Mouse (Mus musculus) heart, adult 2 months (tissue): Measurements from ENCODE around the gene Kif13a. TPM values are rescaled to one million over a fixed set of nuclear protein-coding genes. Genes with fewer than 3 reads are reported as not detected.
A peak's percentile ranks its signal among the peaks of the same experiment; 100 is the strongest.

Experiments
- DNase-seq, 2 experiments: peaks; one replicate each; pipeline ENCODE4 v3.0.0; 2021
- H3K27ac ChIP-seq: fragments of 200-600 bp; 2 replicates; pipeline ENCODE4 v1.8.1; 2022
- H3K27me3 ChIP-seq: fragments of 200-500 bp; 2 replicates; pipeline ENCODE4 v1.6.1; 2012; ENCODE audit warnings: mild to moderate bottlenecking, low read length, inconsistent platforms, mixed read lengths; ENCODE audit not compliant: control insufficient read depth, insufficient read depth
- H3K36me3 ChIP-seq: fragments of 200-500 bp; 2 replicates; pipeline ENCODE4 v1.6.1; 2012; ENCODE audit warnings: low read length, inconsistent platforms; ENCODE audit not compliant: control insufficient read depth, insufficient read depth
- H3K4me1 ChIP-seq: fragments of 200-500 bp; 2 replicates; pipeline ENCODE4 v1.6.1; 2011; ENCODE audit warnings: low read length; ENCODE audit not compliant: control insufficient read depth, insufficient read depth
- H3K4me3 ChIP-seq: fragments of 200-600 bp; 2 replicates; pipeline ENCODE4 v1.8.1; 2022
- H3K79me2 ChIP-seq: fragments of 200-500 bp; replicated peaks from 2 replicates; pipeline ENCODE4 v1.6.1; 2012; ENCODE audit warnings: mild to moderate bottlenecking, inconsistent platforms, low read length, moderate library complexity, mixed read lengths; ENCODE audit not compliant: control insufficient read depth, insufficient read depth
- H3K9ac ChIP-seq: fragments of 200-500 bp; 2 replicates; pipeline ENCODE4 v1.6.1; 2012; ENCODE audit warnings: low read depth, mild to moderate bottlenecking, control low read depth, inconsistent platforms, low read length, mixed read lengths
- CTCF ChIP-seq: fragments of 200-600 bp; IDR thresholded peaks from 2 replicates; pipeline ENCODE4 v1.8.1; 2022; ENCODE audit warnings: antibody characterized with exemption, mild to moderate bottlenecking, moderate library complexity
- EP300 ChIP-seq: fragments of 200-500 bp; IDR thresholded peaks from 2 replicates; pipeline ENCODE4 v1.6.1; 2011; ENCODE audit warnings: low read depth, low read length, control low read depth; ENCODE audit not compliant: insufficient read depth
- POLR2A ChIP-seq: fragments of 200-500 bp; IDR thresholded peaks from 2 replicates; pipeline ENCODE4 v1.6.1; 2011; ENCODE audit warnings: mild to moderate bottlenecking, low read depth, low read length, control low read depth; ENCODE audit not compliant: insufficient read depth
- WGBS: fragments of 180-500 bp; shearing (Covaris S2); methylation state at CpG from one replicate; pipeline ENCODE4 v1.1.7; 2018; 5-methylcytosine and 5-hydroxymethylcytosine counted together
- intact Hi-C: fragments of 180-260 bp; cut with DNase I; formaldehyde crosslinking; loops from one replicate; pipeline ENCODE4 v1.15.1; 2025
- polyA plus RNA-seq: library from polyadenylated mRNA; depleted of rRNA; stranded (reverse); fragments of >200 nt; gene quantifications from 2 replicates; pipeline ENCODE4 v1.2.3, GENCODE M21; 2012
- total RNA-seq, 2 experiments: library from RNA; stranded (reverse); gene quantifications; 2 replicates each; pipeline ENCODE4 v1.2.3; 2021

The Kif13a gene
- total and polyA plus RNA-seq, 3 experiments, result 49.8 to 113 (median 108) TPM

- Histone ChIP-seq H3K79me2 (no peaks in the 10 kb centered on the region), H3K4me3 (no peak overlapping the region), H3K9ac (no peak overlapping the region), H3K4me1 (no peaks in the 10 kb centered on the region; the same call in 1 of the 2 replicates), H3K27ac (no peak overlapping the region), H3K36me3 (no peaks in the 10 kb centered on the region), H3K27me3 (no peaks in the 10 kb centered on the region)
- 55% methylated on average over 9 of the region's 9 CpGs for WGBS
- no peak for TF ChIP-seq EP300
- no peak for TF ChIP-seq CTCF
- no peak for TF ChIP-seq POLR2A
- intact Hi-C loops, result no loop called here
- DNase-seq, result peak; percentile 50 to 63
Measured at GRCm38 (mm10) chr13:46818374-46818773, 111.3 kb downstream of the Kif13a start.

- peaks cover 3% of the 10 kb centered on the region; the same call in 1 of the 2 replicates for H3K36me3 ChIP-seq
- 37% methylated on average over 15 of the region's 15 CpGs for WGBS
- H3K27me3 ChIP-seq, result no peaks in the 10 kb centered on the region
- no peaks in the 10 kb centered on the region for H3K79me2 ChIP-seq
- peak in 1 of 2 experiments; percentile 56 for DNase-seq
- H3K4me3 ChIP-seq, result no peak overlapping the region
- H3K4me1 ChIP-seq, result peaks cover 6% of the 10 kb centered on the region
- intact Hi-C loops, result no loop called here
- peak overlapping the region; percentile 40 for H3K27ac ChIP-seq
- TF ChIP-seq CTCF (no peak), EP300 (peak; percentile 70)
- H3K9ac ChIP-seq, result no peak overlapping the region
Measured at GRCm38 (mm10) chr13:46812648-46813184, 117.0 kb downstream of the Kif13a start.

- Histone ChIP-seq H3K36me3 (peaks cover 3% of the 10 kb centered on the region; the same call in 1 of the 2 replicates), H3K79me2 (no peaks in the 10 kb centered on the region), H3K4me1 (peaks cover 6% of the 10 kb centered on the region), H3K4me3 (no peak overlapping the region), H3K27ac (no peak overlapping the region), H3K27me3 (no peaks in the 10 kb centered on the region), H3K9ac (no peak overlapping the region)
- no peak for DNase-seq
- 49% methylated on average over 9 of the region's 9 CpGs for WGBS
- intact Hi-C loops, result no loop called here
- TF ChIP-seq EP300 (no peak), POLR2A (no peak), CTCF (no peak)
Measured at GRCm38 (mm10) chr13:46811696-46812095, 118.0 kb downstream of the Kif13a start.

GRCm38 (mm10) chr13:46810613-46811012, 119.1 kb downstream of the Kif13a start:
- intact Hi-C loops, result loop anchor here (1.0 kb wide), 1 partner anchor 204 kb away; the partner anchor contains the start of gene Nhlrc1
- H3K36me3 ChIP-seq, result peaks cover 3% of the 10 kb centered on the region; the same call in 1 of the 2 replicates
- TF ChIP-seq EP300, result no peak
- no peak for TF ChIP-seq POLR2A
- no peak for TF ChIP-seq CTCF
- H3K4me1 ChIP-seq, result peaks cover 6% of the 10 kb centered on the region
- H3K27ac ChIP-seq, result no peak overlapping the region
- H3K27me3 ChIP-seq, result no peaks in the 10 kb centered on the region
- H3K79me2 ChIP-seq, result no peaks in the 10 kb centered on the region
- no peak overlapping the region for H3K4me3 ChIP-seq
- no peak for DNase-seq
- no peak overlapping the region for H3K9ac ChIP-seq
- WGBS, result 92% methylated on average over 17 of the region's 17 CpGs

- 82% methylated on average over 12 of the region's 12 CpGs for WGBS
- Histone ChIP-seq H3K79me2 (no peaks in the 10 kb centered on the region), H3K9ac (no peak overlapping the region), H3K27ac (no peak overlapping the region), H3K36me3 (peaks cover 3% of the 10 kb centered on the region; the same call in 1 of the 2 replicates), H3K27me3 (no peaks in the 10 kb centered on the region), H3K4me1 (peaks cover 6% of the 10 kb centered on the region), H3K4me3 (no peak overlapping the region)
- intact Hi-C loops, result loop anchor here (1.0 kb wide), 1 partner anchor 204 kb away; the partner anchor contains the start of gene Nhlrc1
- peak; percentile 47 for DNase-seq
- TF ChIP-seq CTCF, result peak; percentile 71
- TF ChIP-seq EP300, result 0 out of 2 replicates have a peak, but pooled peaks have one; percentile 17
- no peak for TF ChIP-seq POLR2A
Measured at GRCm38 (mm10) chr13:46810098-46810497, 119.6 kb downstream of the Kif13a start.

- no peak overlapping the region for H3K27ac ChIP-seq
- 67% methylated on average over 11 of the region's 11 CpGs for WGBS
- H3K27me3 ChIP-seq, result no peaks in the 10 kb centered on the region
- no peak overlapping the region for H3K4me3 ChIP-seq
- H3K36me3 ChIP-seq, result peaks cover 3% of the 10 kb centered on the region; the same call in 1 of the 2 replicates
- peaks cover 4% of the 10 kb centered on the region for H3K4me1 ChIP-seq
- intact Hi-C loops, result no loop called here
- H3K9ac ChIP-seq, result no peak overlapping the region
- H3K79me2 ChIP-seq, result no peaks in the 10 kb centered on the region
- TF ChIP-seq CTCF (no peak), POLR2A (no peak), EP300 (no peak)
- peak in 1 of 2 experiments; percentile 42 for DNase-seq
Measured at GRCm38 (mm10) chr13:46807901-46808300, 121.8 kb downstream of the Kif13a start.
